Mouse (Mus musculus): ENCODE results near the gene Rab8a. TPM values are rescaled to one million over a fixed set of nuclear protein-coding genes. Genes with fewer than 3 reads are reported as not detected.

The Rab8a gene
- polyA plus RNA-seq, 1 experiment from 2014 or later: 84.0 TPM

GRCm38 (mm10) chr8:72215871-72216270 is 54.9 kb downstream of the Rab8a start:
- Histone ChIP-seq H3K27ac (replicated peaks) (no peak overlapping the region), H3K36me3 (ENCODE audit: control insufficient read depth, insufficient read depth, low read length) (no peaks in the 10 kb centered on the region), H3K9ac (ENCODE audit: low read length) (no peak overlapping the region), H3K4me2 (replicated peaks; ENCODE audit: low read depth) (no peak overlapping the region), H3K27me3 (ENCODE audit: control insufficient read depth, insufficient read depth, low read length) (no peaks in the 10 kb centered on the region), H3K4me1 (replicated peaks; ENCODE audit: control insufficient read depth, insufficient read depth) (no peaks in the 10 kb centered on the region; the same call in 1 of the 2 replicates), H3K9me3 (ENCODE audit: control insufficient read depth, low read length) (no peaks in the 10 kb centered on the region), H3K4me3 (ENCODE audit: low read depth, low read length) (no peak overlapping the region)
- ATAC-seq (ENCODE audit: low FRiP score, low TSS enrichment) (no peak), DNase-seq (ENCODE audit: low spot score) (no peak)
- 50% methylated on average over 1 of the region's 1 CpGs for WGBS
- no peak for TF ChIP-seq EP300 (optimal IDR thresholded peaks at IDR 0.05)
- no peak for TF ChIP-seq CTCF (IDR thresholded peaks at IDR 0.05; ENCODE audit: low read depth)

GRCm38 (mm10) chr8:72218781-72219540 is 58.0 kb downstream of the Rab8a start:
- Histone ChIP-seq H3K9ac (ENCODE audit: low read length) (no peak overlapping the region), H3K36me3 (ENCODE audit: control insufficient read depth, insufficient read depth, low read length) (peaks cover 13% of the 10 kb centered on the region), H3K4me2 (replicated peaks; ENCODE audit: low read depth) (peak overlapping the region; percentile 25; the same call in 1 of the 2 replicates), H3K4me1 (replicated peaks; ENCODE audit: control insufficient read depth, insufficient read depth) (no peaks in the 10 kb centered on the region; the same call in 1 of the 2 replicates), H3K27me3 (ENCODE audit: control insufficient read depth, insufficient read depth, low read length) (no peaks in the 10 kb centered on the region), H3K4me3 (ENCODE audit: low read depth, low read length) (peak overlapping the region; percentile 72), H3K27ac (replicated peaks) (no peak overlapping the region), H3K9me3 (ENCODE audit: control insufficient read depth, low read length) (no peaks in the 10 kb centered on the region)
- ATAC-seq (ENCODE audit: low FRiP score, low TSS enrichment) (no peak), DNase-seq (ENCODE audit: low spot score) (no peak)
- WGBS: 71% methylated on average over 9 of the region's 10 CpGs
- TF ChIP-seq EP300 (optimal IDR thresholded peaks at IDR 0.05) (no peak), CTCF (IDR thresholded peaks at IDR 0.05; ENCODE audit: low read depth) (no peak)

GRCm38 (mm10) chr8:72219541-72220363 is 58.8 kb downstream of the Rab8a start, which contains the start of gene Fam32a:
TSS of gene Fam32a (plus strand) at chr8:72219730.
- Histone ChIP-seq H3K4me3 (ENCODE audit: low read depth, low read length) (peak within 1 kb of the TSS; percentile 72), H3K36me3 (ENCODE audit: control insufficient read depth, insufficient read depth, low read length) (peaks cover 14% of the 10 kb centered on the region), H3K27me3 (ENCODE audit: control insufficient read depth, insufficient read depth, low read length) (no peaks in the 10 kb centered on the region), H3K9me3 (ENCODE audit: control insufficient read depth, low read length) (no peaks in the 10 kb centered on the region), H3K27ac (replicated peaks) (peak within 1 kb of the TSS; percentile 88), H3K9ac (ENCODE audit: low read length) (peak within 1 kb of the TSS; percentile 74), H3K4me1 (replicated peaks; ENCODE audit: control insufficient read depth, insufficient read depth) (no peaks in the 10 kb centered on the region; the same call in 1 of the 2 replicates), H3K4me2 (replicated peaks; ENCODE audit: low read depth) (peak within 1 kb of the TSS; percentile 65)
- WGBS: 13% methylated on average over 39 of the region's 39 CpGs
- DNase-seq (ENCODE audit: low spot score): peak; percentile 92
- ATAC-seq (ENCODE audit: low FRiP score, low TSS enrichment): peak; percentile 98
- TF ChIP-seq CTCF (IDR thresholded peaks at IDR 0.05; ENCODE audit: low read depth): no peak
- TF ChIP-seq EP300 (optimal IDR thresholded peaks at IDR 0.05): no peak

GRCm38 (mm10) chr8:72220758-72221157 is 59.8 kb downstream of the Rab8a start:
- H3K4me2 ChIP-seq (replicated peaks; ENCODE audit: low read depth): peak overlapping the region; percentile 65
- DNase-seq (ENCODE audit: low spot score) (no peak), ATAC-seq (ENCODE audit: low FRiP score, low TSS enrichment) (no peak)
- 82% methylated on average over 4 of the region's 4 CpGs for WGBS
- H3K9ac ChIP-seq (ENCODE audit: low read length): no peak overlapping the region
- H3K9me3 ChIP-seq (ENCODE audit: control insufficient read depth, low read length): no peaks in the 10 kb centered on the region
- H3K36me3 ChIP-seq (ENCODE audit: control insufficient read depth, insufficient read depth, low read length): peaks cover 14% of the 10 kb centered on the region
- H3K27me3 ChIP-seq (ENCODE audit: control insufficient read depth, insufficient read depth, low read length): no peaks in the 10 kb centered on the region
- H3K27ac ChIP-seq (replicated peaks): no peak overlapping the region
- TF ChIP-seq CTCF (IDR thresholded peaks at IDR 0.05; ENCODE audit: low read depth): peak; percentile 53
- TF ChIP-seq EP300 (optimal IDR thresholded peaks at IDR 0.05): no peak
- no peak overlapping the region for H3K4me3 ChIP-seq (ENCODE audit: low read depth, low read length)
- no peaks in the 10 kb centered on the region; the same call in 1 of the 2 replicates for H3K4me1 ChIP-seq (replicated peaks; ENCODE audit: control insufficient read depth, insufficient read depth)

- WGBS: 93% methylated on average over 5 of the region's 5 CpGs
- TF ChIP-seq CTCF (IDR thresholded peaks at IDR 0.05; ENCODE audit: low read depth) (no peak), EP300 (optimal IDR thresholded peaks at IDR 0.05) (no peak)
- Histone ChIP-seq H3K4me3 (ENCODE audit: low read depth, low read length) (no peak overlapping the region), H3K27me3 (ENCODE audit: control insufficient read depth, insufficient read depth, low read length) (no peaks in the 10 kb centered on the region), H3K4me1 (replicated peaks; ENCODE audit: control insufficient read depth, insufficient read depth) (no peaks in the 10 kb centered on the region; the same call in 1 of the 2 replicates), H3K9ac (ENCODE audit: low read length) (no peak overlapping the region), H3K4me2 (replicated peaks; ENCODE audit: low read depth) (no peak overlapping the region), H3K9me3 (ENCODE audit: control insufficient read depth, low read length) (no peaks in the 10 kb centered on the region), H3K27ac (replicated peaks) (no peak overlapping the region), H3K36me3 (ENCODE audit: control insufficient read depth, insufficient read depth, low read length) (peaks cover 14% of the 10 kb centered on the region)
- ATAC-seq (ENCODE audit: low FRiP score, low TSS enrichment): no peak
- no peak for DNase-seq (ENCODE audit: low spot score)
Measured at GRCm38 (mm10) chr8:72222656-72223055, 61.7 kb downstream of the Rab8a start.

Other genes with a start within 250 kb of the Rab8a start
- 11.2 and 11.8 TPM in 2 replicates for gene Zfp961, start 210.2 kb upstream of the Rab8a start, polyA plus RNA-seq (2015; fragmentation: Nextera tagmentation; extraction: Ambion mirVana)
- gene Cyp4f18, start 151.6 kb upstream of the Rab8a start, polyA plus RNA-seq (2015; fragmentation: Nextera tagmentation; extraction: Ambion mirVana): 1.3 and 1.4 TPM in 2 replicates
- not detected in 2 replicates for gene Olfr372, start 120.0 kb upstream of the Rab8a start, polyA plus RNA-seq (2015; fragmentation: Nextera tagmentation; extraction: Ambion mirVana)
- 0.05 TPM in 1 of 2 replicates, not detected in the other for gene Olfr373, start 78.0 kb upstream of the Rab8a start, polyA plus RNA-seq (2015; fragmentation: Nextera tagmentation; extraction: Ambion mirVana)
- 0.06 TPM in 1 of 2 replicates, not detected in the other for gene Olfr374, start 54.2 kb upstream of the Rab8a start, polyA plus RNA-seq (2015; fragmentation: Nextera tagmentation; extraction: Ambion mirVana)
- 330 and 364 TPM in 2 replicates for gene Tpm4, start 26.2 kb upstream of the Rab8a start, polyA plus RNA-seq (2015; fragmentation: Nextera tagmentation; extraction: Ambion mirVana)
- gene Hsh2d, start 28.4 kb downstream of the Rab8a start, polyA plus RNA-seq (2015; fragmentation: Nextera tagmentation; extraction: Ambion mirVana): 3.9 TPM in 2 replicates
- gene Cib3, start 51.6 kb downstream of the Rab8a start, polyA plus RNA-seq (2015; fragmentation: Nextera tagmentation; extraction: Ambion mirVana): 0.45 and 0.79 TPM in 2 replicates
- not detected in 2 replicates for gene Gm11034, start 52.4 kb downstream of the Rab8a start, polyA plus RNA-seq (2015; fragmentation: Nextera tagmentation; extraction: Ambion mirVana)
- 53.8 and 57.4 TPM in 2 replicates for gene Fam32a, start 58.5 kb downstream of the Rab8a start, polyA plus RNA-seq (2015; fragmentation: Nextera tagmentation; extraction: Ambion mirVana)
- 38.2 and 42.0 TPM in 2 replicates for gene Ap1m1, start 78.8 kb downstream of the Rab8a start, polyA plus RNA-seq (2015; fragmentation: Nextera tagmentation; extraction: Ambion mirVana)
- 9.6 and 9.9 TPM in 2 replicates for gene Gm10282, start 144.1 kb downstream of the Rab8a start, polyA plus RNA-seq (2015; fragmentation: Nextera tagmentation; extraction: Ambion mirVana)
- 9.5 and 11.1 TPM in 2 replicates for gene Klf2, start 157.8 kb downstream of the Rab8a start, polyA plus RNA-seq (2015; fragmentation: Nextera tagmentation; extraction: Ambion mirVana)